13 mouse cellular contexts compared by ENCODE assay signal in the genomic region with DNA sequence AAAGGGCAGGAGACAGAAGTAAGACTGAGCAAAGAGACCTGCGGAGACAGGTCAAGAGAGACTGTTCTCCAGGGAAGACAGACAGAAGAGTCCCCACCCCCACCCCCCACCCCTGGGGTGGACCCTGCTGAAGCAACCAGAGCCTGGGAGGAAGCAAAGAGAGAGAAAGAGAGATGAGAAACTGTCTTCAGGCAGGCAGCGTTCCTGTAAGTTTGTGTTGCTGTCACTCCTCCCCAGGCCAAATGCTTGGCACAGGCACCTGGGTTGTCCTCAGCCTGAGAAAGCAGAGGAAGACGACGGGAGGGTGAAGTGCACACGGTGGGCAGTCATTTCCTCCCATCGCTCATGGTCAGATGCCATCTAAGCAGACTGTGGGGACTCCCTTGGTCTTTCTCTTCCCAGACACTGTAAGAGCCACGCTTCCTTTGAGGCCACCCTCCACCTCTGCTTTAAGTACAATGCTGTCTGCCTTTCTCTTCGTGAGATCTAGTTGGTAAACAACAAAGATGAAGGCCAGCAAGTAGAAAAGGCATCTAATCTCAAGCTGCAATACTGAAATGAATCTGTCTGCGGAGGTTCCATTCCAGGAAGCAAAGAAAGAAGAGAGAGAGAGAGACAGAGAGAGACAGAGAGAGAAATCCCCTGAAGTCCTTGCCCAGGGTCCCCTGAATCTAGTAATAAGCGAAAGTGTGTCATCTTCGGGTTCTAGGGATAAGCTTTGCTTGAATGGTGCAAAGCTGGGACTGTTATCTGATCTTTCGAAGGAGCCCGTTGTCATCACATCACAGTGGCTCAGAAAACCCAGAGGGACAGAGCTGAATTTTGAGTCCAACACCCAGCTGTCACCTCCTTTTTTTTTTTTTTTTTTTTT. TPM values are rescaled to one million over a fixed set of nuclear protein-coding genes. Genes with fewer than 3 reads are reported as not detected.
A peak's percentile ranks its signal among the peaks of the same experiment; 100 is the strongest.
DNase-seq lines count a peak whose midpoint lies in the region; ATAC-seq lines count a peak whose summit lies in the region.
"Had no signal": no experiment of that assay in that cellular context is flagged by ENCODE, and none has a peak within 500 bp of the region (broad histone marks: within the 10 kb centered on the region; RNA-seq: fewer than 3 reads in every experiment).

No protein-coding gene starts in this region.

- no peaks in the 10 kb centered on the region for H3K36me3 ChIP-seq in heart, embryonic 10.5 days
- no peaks in the 10 kb centered on the region for H3K36me3 ChIP-seq in midbrain, embryonic 11.5 days (ENCODE audit: control insufficient read depth, insufficient read depth, low read length)
- H3K36me3 ChIP-seq in midbrain, embryonic 15.5 days (replicated peaks) = no peaks in the 10 kb centered on the region
- H3K36me3 ChIP-seq: midbrain, embryonic 12.5 days; neural tube, embryonic 13.5 days had no signal

- no peak overlapping the region for H3K4me3 ChIP-seq in heart, embryonic 10.5 days
- no peak overlapping the region for H3K4me3 ChIP-seq in midbrain, embryonic 11.5 days (ENCODE audit: low read depth, low read length)
- H3K4me3 ChIP-seq in midbrain, embryonic 15.5 days = no peak overlapping the region
- H3K4me3 ChIP-seq: midbrain, embryonic 12.5 days; neural tube, embryonic 13.5 days had no signal

- no peak overlapping the region for H3K4me2 ChIP-seq in midbrain, embryonic 11.5 days
- H3K4me2 ChIP-seq in midbrain, embryonic 15.5 days = no peak overlapping the region
- H3K4me2 ChIP-seq: lung, embryonic 14.5 days; midbrain, embryonic 12.5 days; neural tube, embryonic 13.5 days had no signal

- H3K9ac ChIP-seq in midbrain, embryonic 11.5 days (ENCODE audit: low read length) = no peak overlapping the region
- no peak overlapping the region for H3K9ac ChIP-seq in midbrain, embryonic 15.5 days
- H3K9ac ChIP-seq: lung, embryonic 14.5 days; midbrain, embryonic 12.5 days; neural tube, embryonic 13.5 days had no signal

- H3K27ac ChIP-seq in heart, embryonic 10.5 days = peak overlapping the region; percentile 79
- H3K27ac ChIP-seq in midbrain, embryonic 11.5 days (ENCODE audit: low read depth, low read length) = no peak overlapping the region
- no peak overlapping the region for H3K27ac ChIP-seq in midbrain, embryonic 15.5 days
- H3K27ac ChIP-seq: midbrain, embryonic 12.5 days; neural tube, embryonic 13.5 days had no signal

- no peak for ATAC-seq in midbrain, embryonic 11.5 days (ENCODE audit: low FRiP score)
- no peak for ATAC-seq in midbrain, embryonic 15.5 days (replicated peaks)
- ATAC-seq in megakaryocyte progenitor cell, adult 5-6 weeks (replicated peaks; ENCODE audit: poor library complexity) = peak; percentile 21; the same call in 1 of the 2 replicates
- no peak for ATAC-seq in frontal cortex, adult (ENCODE audit: low TSS enrichment)

- peaks cover 39% of the 10 kb centered on the region for H3K4me1 ChIP-seq in heart, embryonic 10.5 days
- no peaks in the 10 kb centered on the region for H3K4me1 ChIP-seq in midbrain, embryonic 11.5 days (ENCODE audit: control insufficient read depth, insufficient read depth, low read length)
- H3K4me1 ChIP-seq in midbrain, embryonic 15.5 days = no peaks in the 10 kb centered on the region
- H3K4me1 ChIP-seq: midbrain, embryonic 12.5 days; neural tube, embryonic 13.5 days had no signal

- H3K9me3 ChIP-seq in heart, embryonic 10.5 days = no peaks in the 10 kb centered on the region
- H3K9me3 ChIP-seq in midbrain, embryonic 11.5 days (ENCODE audit: control insufficient read depth, low read length) = no peaks in the 10 kb centered on the region
- no peaks in the 10 kb centered on the region for H3K9me3 ChIP-seq in midbrain, embryonic 15.5 days
- H3K9me3 ChIP-seq: midbrain, embryonic 12.5 days; neural tube, embryonic 13.5 days had no signal

- DNase-seq in heart, embryonic 10.5 days (ENCODE audit: low spot score) = no peak
- DNase-seq in heart, postnatal 25 days (ENCODE audit: low spot score) = no peak
- DNase-seq in midbrain, embryonic 11.5 days (ENCODE audit: low spot score, missing footprints) = peak; percentile 49
- DNase-seq in thymus, postnatal 36 days = peak; percentile 63 to 65
- no peak for DNase-seq in left cerebral cortex, adult 8-10 months (ENCODE audit: low spot score in 2 of 2)
- DNase-seq: cerebellum, adult 9-10 months; lung, embryonic 14.5 days; retina, postnatal 1 day had no signal

- intact Hi-C loops in heart, postnatal 25 days (cut with DNase I) = no loop called here

- 40% methylated on average over 13 of the region's 13 CpGs for WGBS in heart, embryonic 10.5 days
- 78% methylated on average over 13 of the region's 13 CpGs for WGBS in midbrain, embryonic 11.5 days
- WGBS in midbrain, embryonic 15.5 days = 79% methylated on average over 13 of the region's 13 CpGs

- no peaks in the 10 kb centered on the region for H3K27me3 ChIP-seq in heart, embryonic 10.5 days (ENCODE audit: insufficient read depth, poor library complexity, severe bottlenecking)
- H3K27me3 ChIP-seq in midbrain, embryonic 11.5 days (ENCODE audit: control insufficient read depth, insufficient read depth, low read length) = no peaks in the 10 kb centered on the region
- H3K27me3 ChIP-seq in midbrain, embryonic 15.5 days (replicated peaks) = no peaks in the 10 kb centered on the region
- H3K27me3 ChIP-seq: midbrain, embryonic 12.5 days; neural tube, embryonic 13.5 days had no signal

RNA-seq across cellular contexts. Expression of a gene that starts 37.4 kb away (rescaled TPM):
- polyA plus RNA-seq in heart, embryonic 10.5 days (2016; fragmentation: Nextera tagmentation; extraction: Ambion mirVana) = 32.3 and 55.6 TPM in 2 replicates
- total RNA-seq in heart, postnatal 25 days (2021) = 100 to 1,000 TPM; 181 to 216 TPM
- polyA plus RNA-seq in midbrain, embryonic 11.5 days (2014; fragmentation: Nextera tagmentation; extraction: Ambion mirVana) = 28.4 and 32.3 TPM in 2 replicates
- polyA plus RNA-seq in midbrain, embryonic 15.5 days (2015; fragmentation: Nextera tagmentation; extraction: Ambion mirVana) = 20.9 and 22.1 TPM in 2 replicates
- total RNA-seq in megakaryocyte progenitor cell, adult 5-6 weeks (2015) = 25.0 and 29.8 TPM in 2 replicates
- 27.9 and 32.7 TPM in 2 replicates for total RNA-seq in megakaryocyte progenitor cell, adult 5-6 weeks (2017)
- total RNA-seq in left cerebral cortex, adult 8-10 months (2022) = 10 to 100 TPM; 86.9 to 95.9 (median 91.0) TPM

Comparison
In these comparisons a context has a peak if more than half of its experiments do, and no peak if none do; other contexts are left out.
1. DNase-seq: peak in midbrain, embryonic 11.5 days (single experiment) and thymus, postnatal 36 days (2 of 2); none in heart, embryonic 10.5 days (single experiment), heart, postnatal 25 days (single experiment) and left cerebral cortex, adult 8-10 months (0 of 2).